Mouse (Mus musculus) hematopoietic stem cell, adult 5-6 weeks (primary cell): ENCODE data around the gene Ehmt1. TPM values are rescaled to one million over a fixed set of nuclear protein-coding genes. Genes with fewer than 3 reads are reported as not detected.

Experiments used
- ATAC-seq, 2 experiments: fragments of 125-278 bp in 1 of 2; replicated peaks in 1 of 2; 2 replicates each; pipeline ENCODE4 v1.8.0; 2016 to 2017; ENCODE audit warnings: inconsistent platforms in 2 of 2, mild to moderate bottlenecking in 2 of 2, moderate number of reproducible peaks in 2 of 2, low read depth in 1 of 2, moderate TSS enrichment in 1 of 2; ENCODE audit not compliant: low FRiP score in 2 of 2, poor library complexity in 2 of 2, severe bottlenecking in 2 of 2, insufficient read depth in 1 of 2, low TSS enrichment in 1 of 2
- total RNA-seq: library from RNA; stranded (forward); fragments of 172-1452, 232-1000 nt; gene quantifications from 2 replicates; pipeline ENCODE4 v1.2.3, GENCODE M21; 2017

The Ehmt1 gene
- total RNA-seq, 1 experiment from 2014 or later, result 149 TPM

DNA sequence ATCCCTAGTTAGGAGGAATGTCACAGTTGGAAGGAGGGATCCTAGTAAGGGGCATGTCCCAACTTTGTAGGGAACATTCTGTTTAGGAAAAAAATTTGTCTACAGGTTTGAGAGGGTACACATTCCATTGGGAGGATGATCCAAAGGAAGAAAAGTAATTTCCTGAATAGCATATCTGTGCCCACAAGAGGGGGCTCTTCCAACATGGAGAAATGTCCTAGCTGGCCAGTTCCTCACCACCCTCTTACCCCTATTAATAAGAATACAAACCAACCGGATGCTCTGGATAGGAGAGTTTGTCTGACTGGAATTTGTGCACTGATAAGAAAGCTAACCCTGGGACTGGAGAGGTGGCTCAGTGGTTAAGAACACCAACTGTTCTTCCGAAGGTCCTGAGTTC is 4.1 kb upstream of the Ehmt1 start:
- ATAC-seq, result no peak

DNA sequence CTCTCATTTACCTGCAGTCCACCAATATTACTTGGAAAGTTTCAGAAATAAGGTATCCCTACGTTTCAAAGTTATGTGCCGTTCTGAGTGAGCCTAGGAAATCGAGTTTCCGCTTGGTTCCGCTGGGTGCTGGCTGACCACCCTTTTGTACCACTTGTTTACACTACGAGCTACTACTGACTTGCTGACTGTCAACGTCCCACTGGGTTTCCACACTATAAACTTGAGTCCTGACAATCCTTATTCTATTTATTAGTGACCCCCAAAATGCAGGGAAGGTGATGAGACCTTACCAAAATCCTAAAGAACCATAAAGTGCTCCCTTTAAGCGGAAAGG is 393 bp upstream of the Ehmt1 start:
- peak; percentile 28 to 49; a peak in 3 of 4 replicates for ATAC-seq

DNA sequence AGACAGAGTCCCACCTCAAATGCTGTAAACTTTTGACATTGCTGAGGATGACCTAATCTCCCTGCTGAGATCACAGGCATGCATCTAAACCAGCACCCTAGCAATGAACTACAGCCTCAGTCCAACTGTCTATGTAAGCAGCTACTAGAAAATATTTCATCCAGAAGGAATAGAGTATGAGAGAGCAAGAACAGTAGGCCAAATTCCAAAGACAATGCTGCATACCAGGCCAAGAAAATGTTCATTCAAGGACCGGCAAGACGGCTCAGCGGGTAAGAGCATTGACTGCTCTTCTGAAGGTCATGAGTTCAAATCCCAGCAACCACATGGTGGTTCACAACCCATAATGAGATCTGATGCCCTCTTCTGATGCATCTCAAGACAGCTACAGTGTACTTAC is 4.7 kb downstream of the Ehmt1 start:
- no peak for ATAC-seq

DNA sequence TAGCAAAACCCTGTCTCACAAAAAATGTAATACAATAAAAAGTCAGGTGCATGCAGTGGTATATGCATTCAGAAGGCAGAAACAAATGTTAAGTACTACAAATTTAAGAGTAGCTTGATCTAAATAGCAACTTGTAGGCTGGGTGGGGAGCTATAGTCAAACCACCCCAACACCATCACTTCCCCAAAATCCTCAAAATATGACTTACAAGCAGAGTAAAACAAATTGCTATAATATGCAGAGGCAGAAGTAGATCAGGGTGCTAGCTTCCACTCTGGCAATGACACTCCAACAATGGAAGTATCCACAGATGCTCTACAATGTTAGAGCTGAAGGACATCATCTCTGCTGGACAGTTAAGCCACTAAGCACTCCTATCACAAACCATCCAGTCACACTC is 6.8 kb downstream of the Ehmt1 start:
- no peak for ATAC-seq

DNA sequence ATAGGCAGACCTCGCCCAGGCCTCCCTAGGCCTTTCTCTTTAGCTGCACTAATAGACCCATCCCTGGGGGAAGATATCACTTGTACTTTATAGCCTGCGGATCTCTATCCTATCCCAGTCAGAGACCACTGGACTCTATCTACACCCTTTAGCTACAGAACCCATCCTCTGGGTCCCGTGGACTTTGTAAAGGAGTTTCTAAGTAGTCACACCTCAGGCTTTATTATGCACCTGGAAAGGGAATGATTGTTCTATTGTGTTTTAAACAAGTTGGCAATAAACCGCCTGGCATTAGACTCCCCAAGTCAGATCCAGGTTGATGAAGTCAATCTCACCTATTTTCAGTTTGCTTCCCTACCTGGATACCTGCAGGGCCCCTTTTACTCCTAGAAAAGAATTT is 7.2 kb downstream of the Ehmt1 start:
- no peak for ATAC-seq

DNA sequence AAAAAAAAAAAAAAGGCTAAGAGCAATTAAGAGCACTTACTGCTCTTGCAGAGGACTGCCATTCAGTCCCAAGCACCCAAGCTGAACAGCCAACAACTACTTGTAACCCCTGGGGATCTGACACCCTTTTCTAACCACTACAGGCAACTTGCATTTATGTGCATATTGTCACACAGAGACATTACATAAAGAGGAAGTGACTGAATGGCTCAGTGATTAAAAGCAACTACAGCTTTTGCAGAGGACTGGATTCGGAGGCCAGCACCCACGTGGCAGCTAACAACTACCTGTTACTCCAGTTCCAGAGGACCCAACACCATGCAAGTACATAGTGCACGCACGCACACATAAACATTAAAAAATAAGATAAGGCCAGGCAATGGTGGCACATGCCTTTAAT is 8.9 kb downstream of the Ehmt1 start:
- peak; percentile 75 for ATAC-seq

DNA sequence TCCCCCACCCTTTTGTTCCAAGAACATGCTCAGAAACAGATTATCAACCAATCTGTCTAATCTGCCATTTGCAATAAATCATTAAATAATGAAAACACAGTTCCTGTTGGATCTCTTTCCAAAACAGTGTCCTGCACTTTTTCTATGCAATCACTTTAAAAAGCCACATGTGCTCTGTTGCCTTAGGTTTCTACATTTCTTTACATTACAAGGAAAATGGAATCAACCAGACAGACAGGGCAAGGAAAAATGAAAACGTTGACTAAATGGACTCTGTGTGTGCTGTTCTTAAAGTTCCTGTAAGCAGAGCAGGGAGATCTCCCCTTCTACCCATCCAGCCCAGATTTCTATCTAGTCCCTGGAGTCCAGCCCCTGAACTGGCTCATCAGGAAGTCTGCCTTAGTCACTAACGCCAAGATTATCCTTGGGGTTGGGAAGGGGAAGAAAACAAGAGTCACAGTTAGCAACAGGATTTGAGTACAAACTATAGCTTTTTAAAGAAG is 13.7 kb downstream of the Ehmt1 start:
- no peak for ATAC-seq

DNA sequence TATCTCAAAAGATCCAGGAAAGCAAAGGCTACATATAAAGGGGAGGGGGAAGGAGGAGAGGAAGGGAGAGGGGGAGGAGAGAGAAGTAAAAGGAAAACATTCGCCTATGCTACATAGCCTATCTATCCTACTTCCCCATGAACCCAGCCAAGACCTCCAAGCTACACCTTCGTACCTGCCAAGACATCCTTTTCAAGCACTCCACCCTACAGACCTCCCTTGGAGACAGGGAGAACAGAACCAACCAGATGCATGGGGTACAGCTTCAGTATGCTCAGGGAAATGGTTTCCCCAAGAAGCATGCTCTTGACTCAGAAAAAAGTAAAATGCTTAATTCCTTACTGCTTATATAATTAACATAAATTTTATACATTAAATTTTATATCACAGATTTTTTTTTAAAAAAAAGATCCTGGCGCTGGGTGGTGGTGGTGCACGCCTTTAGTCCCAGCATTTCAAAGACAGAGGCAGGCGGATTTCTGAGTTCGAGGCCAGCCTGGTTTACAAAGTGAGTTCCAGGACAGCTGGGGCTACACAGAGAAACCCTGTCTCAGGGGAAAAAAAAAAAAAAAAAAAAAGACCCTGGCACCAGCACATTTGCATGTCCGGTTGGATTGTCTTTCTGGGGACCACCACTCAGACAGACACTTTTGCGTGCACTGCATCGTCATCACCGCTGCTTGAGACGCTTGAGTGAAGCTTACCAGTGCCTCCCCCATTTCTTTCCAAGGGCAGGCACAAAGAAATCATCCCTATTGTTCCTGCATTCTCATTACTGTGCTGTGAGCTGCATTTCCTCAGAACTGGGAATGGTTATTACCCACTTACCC is 14.4 kb downstream of the Ehmt1 start:
- no peak for ATAC-seq

DNA sequence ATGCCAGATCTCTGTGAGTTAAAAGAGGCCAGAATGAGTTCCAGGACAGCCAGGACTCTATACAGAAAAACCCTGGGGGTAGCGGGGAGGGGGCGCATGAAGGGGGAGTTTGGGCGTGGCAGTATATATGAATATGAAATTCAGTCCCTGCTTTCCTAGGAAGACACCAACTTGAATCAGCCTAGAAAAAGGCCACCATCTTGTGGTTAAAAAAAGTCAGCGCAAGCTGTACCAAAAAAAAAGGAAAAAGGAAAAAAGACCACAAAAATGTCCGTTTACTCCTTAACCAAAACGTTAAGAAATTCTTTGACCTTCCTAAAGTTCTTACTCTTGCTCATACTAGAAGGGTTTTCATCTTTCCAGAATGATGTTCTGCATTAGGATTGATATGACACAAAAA is 16.4 kb downstream of the Ehmt1 start:
- no peak for ATAC-seq

DNA sequence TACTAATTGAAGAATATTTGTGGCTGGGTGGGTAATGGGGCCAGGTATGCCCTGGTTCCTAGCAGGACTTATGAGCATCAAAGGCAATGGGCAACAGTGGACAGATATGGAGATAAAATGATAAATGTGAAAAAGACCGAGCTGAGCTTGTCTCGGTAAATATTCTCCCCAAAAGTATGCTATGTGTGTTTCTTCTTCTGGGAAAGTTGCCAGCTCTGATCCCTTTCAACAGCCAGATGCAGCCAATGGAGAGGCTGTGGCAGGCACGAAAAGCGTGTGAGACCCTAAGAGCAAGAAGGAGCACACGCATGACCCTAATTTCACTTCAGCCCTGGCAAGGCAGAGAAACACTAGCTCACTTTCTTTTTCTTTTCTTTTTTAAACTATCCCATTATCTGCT is 18.4 kb downstream of the Ehmt1 start:
- ATAC-seq, result no peak

DNA sequence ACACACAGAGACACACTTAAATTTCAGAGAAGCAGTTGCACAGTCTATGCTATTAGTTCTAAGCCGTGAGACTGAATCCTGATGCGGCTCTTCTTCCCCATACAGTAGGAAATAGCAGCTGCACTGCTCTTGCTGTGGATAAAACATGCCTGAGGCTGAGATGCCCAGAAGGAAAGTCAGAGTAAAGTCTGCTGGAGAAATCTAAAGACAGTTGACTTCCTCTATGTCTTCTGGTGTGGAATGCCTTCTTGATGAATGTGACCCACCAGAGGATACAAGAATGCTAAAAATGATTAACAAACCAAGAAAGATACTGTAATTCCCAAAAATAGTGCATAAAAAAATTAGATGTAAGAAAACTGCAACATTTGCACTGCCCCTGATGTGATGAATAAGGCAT is 20.1 kb downstream of the Ehmt1 start:
- no peak for ATAC-seq

DNA sequence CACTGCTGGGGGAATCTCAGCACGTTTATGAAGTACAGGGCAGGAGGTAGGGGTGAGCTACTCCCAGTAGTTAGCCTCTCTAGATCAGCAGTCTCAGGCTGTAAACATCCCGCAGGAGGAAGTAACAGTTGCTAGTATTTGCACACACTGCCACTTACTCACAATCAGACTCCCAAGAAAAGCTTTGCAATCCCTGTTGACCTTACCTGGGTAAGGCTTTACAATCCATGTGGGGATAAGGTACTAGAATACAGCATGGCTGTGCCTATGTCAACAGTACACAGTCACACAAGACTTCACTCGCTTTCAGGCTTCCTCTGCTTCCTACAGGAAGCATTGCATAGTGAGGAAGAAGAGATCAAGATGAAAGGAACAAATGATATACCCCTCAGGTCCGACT is 22.7 kb downstream of the Ehmt1 start:
- ATAC-seq, result no peak

DNA sequence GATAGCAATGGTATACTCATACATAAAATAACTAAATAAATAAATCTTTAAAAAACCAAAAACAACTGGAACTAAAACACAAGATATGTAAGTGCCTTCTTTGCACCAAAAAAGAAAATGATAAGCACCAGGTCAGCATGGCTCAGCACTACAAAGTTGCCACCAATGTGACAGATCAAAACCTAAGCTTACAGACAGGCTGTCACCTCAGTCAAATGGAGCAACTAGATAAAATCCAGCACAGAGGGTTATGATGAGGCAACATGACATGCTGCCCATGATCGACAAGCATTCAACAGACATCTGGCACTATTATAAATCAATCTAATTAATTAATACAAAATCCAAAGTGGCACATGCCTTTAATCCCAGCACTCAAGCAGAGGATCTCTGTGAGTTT is 25.2 kb downstream of the Ehmt1 start:
- ATAC-seq, result no peak

DNA sequence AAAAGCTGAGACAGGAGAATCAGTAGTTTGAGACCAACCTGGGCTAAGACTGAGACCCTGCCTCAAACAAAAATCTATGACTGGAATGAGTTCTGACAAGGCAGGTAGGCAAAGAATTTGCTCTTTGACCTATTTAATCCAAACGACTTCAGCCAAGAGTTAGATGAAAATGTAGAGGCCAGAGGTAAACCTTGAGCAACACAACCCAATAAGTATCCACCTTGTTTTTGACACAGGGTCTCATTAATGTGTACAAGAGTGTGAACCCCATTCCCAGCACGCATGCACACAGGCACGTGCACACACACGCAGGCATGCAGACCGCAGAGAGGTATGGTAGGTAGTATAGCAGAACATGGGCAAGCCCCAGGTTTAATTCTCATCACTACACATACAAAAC is 27.1 kb downstream of the Ehmt1 start:
- no peak for ATAC-seq

DNA sequence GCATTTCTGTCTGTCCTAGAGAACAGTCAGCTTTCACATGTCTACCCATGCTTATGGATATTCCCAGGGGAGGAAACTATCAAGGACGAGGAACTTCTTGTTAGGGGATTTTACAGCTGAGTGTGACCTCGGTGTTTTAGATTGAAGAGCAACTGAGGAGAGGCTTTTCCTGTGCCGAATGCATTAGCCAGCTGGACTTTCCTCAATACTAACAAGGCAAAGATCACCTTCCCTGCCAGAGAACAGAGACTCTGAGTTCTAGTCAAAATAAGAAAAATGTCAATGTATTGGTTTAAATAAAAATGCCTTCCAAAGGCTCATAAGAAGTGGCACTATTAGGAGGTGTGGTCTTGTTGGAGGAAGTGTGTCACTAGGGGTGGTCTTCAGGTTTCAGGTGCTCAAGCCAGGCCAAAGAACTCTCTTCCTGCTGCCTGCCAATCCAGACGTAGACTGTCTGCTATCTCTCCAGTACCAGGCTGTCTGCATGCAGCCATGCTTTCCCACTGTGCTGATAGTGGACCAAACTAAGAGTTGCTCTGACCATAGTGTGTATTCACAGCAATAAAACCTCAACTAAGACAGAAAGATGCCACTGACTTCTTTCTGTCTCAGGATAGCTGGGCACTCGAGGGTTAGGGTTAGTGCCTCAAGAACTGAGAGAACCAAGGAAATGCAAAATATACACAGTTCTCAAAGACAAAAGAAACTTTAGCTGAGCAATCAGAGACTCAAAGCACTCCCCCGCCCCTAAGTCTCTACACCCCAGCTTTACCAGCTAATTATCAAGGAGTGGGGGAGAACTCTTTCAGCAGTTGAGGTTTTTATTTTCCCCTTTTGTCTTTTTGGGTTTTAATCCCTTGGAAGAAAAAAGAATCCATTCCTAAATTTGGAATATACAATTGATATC is 28.6 kb downstream of the Ehmt1 start:
- no peak for ATAC-seq

DNA sequence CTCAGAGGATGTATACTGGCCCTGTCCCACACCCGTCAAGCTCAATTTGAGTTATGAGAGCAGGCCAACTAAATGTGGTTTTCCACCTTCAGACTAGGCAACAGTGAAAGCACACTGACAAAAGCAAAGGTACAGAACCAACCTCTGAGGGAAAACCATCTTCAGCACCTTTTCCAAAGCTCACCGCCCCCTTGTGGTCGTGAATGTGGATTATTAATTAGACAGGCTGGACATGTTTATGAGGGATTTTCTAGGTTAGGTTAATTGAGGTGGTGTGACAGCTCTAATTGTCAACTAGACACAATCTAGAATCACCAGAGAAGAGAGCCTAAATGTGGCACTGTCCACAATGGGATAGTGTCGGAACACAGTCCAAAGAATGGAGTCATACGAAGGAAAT is 30.5 kb downstream of the Ehmt1 start:
- no peak for ATAC-seq

DNA sequence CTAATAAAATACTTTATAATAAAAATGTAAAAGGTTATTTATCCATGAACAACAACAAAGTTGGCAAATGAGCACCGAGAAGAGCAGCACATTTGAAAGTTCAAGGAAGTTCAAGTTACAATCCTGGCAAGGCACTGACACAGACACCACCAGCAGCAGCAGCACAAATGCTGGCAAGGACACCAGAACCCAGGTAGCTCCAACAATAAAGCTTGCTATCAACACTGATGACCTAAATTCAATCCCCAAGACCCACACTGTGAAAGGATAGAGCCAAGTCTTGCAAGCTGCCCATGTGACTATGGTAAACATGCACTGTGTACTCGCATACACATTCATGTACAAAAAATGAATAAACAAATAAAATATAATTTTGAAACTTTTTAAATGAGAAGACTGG is 38.7 kb downstream of the Ehmt1 start:
- no peak for ATAC-seq

DNA sequence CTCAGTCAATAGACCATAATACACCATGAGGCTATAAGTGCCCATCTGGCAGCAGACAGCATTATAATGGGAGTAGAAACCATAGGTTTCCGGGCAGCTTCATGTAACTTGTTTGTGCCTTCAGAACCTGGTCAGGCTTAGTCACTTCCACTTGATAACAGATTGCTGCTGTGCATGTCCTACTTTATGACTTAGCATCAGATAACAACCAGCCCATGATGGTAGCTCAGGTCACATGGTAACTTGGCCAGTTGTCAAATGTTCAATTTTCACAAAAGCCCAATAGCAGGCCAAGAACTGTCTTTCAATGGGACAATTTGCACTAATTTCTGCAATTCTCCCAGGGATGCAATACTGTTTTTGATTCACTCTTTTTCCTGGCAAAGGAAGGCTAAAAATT is 48.5 kb downstream of the Ehmt1 start:
- ATAC-seq, result no peak
